Mouse (Mus musculus) embryonic facial prominence, embryonic 10.5 days (tissue): Measurements from ENCODE around the gene Calml3. TPM values are rescaled to one million over a fixed set of nuclear protein-coding genes. Genes with fewer than 3 reads are reported as not detected.

ENCODE experiments used
- DNase-seq: peaks from one replicate; pipeline ENCODE4 v3.0.0-alpha.2; 2017; ENCODE audit warnings: low spot score
- H3K27ac ChIP-seq: fragments of 300-500 bp; sonication (generic); replicated peaks from 2 replicates; pipeline ENCODE4 v1.5.1; 2016; ENCODE audit warnings: mild to moderate bottlenecking
- H3K27me3 ChIP-seq: fragments of 300-500 bp; sonication (generic); replicated peaks from 2 replicates; pipeline ENCODE4 v1.6.1; 2016; ENCODE audit warnings: low read depth, mild to moderate bottlenecking; ENCODE audit not compliant: poor library complexity, severe bottlenecking
- H3K36me3 ChIP-seq: fragments of 300-500 bp; sonication (generic); replicated peaks from 2 replicates; pipeline ENCODE4 v1.6.1; 2016; ENCODE audit warnings: mild to moderate bottlenecking, moderate library complexity
- H3K4me1 ChIP-seq: fragments of 300-500 bp; sonication (generic); 2 replicates; pipeline ENCODE4 v1.6.1; 2016
- H3K4me3 ChIP-seq: fragments of 300-500 bp; sonication (generic); 2 replicates; pipeline ENCODE4 v1.5.1; 2016; ENCODE audit warnings: mild to moderate bottlenecking, moderate library complexity
- H3K9me3 ChIP-seq: fragments of 300-500 bp; sonication (generic); 2 replicates; pipeline ENCODE4 v1.6.1; 2016; ENCODE audit warnings: mild to moderate bottlenecking
- WGBS: fragments of 180-500 bp; shearing (Covaris S2); methylation state at CpG from one replicate; pipeline ENCODE4 v1.1.7; 2016; 5-methylcytosine and 5-hydroxymethylcytosine counted together
- polyA plus RNA-seq: library from polyadenylated mRNA; unstranded; fragments of >200 nt; fragmentation: Nextera tagmentation; extraction: Ambion mirVana; gene quantifications from 2 replicates; pipeline ENCODE4 v1.2.1, GENCODE M21; 2016

The Calml3 gene
- polyA plus RNA-seq, 1 experiment from 2014 or later, result not detected

- DNase-seq, result no peak
- no peaks in the 10 kb centered on the region for H3K36me3 ChIP-seq
- H3K4me3 ChIP-seq, result no peak overlapping the region
- H3K27ac ChIP-seq, result no peak overlapping the region
- H3K9me3 ChIP-seq, result peaks cover 4% of the 10 kb centered on the region; the same call in 1 of the 2 replicates
- 87% methylated on average over 5 of the region's 5 CpGs for WGBS
- H3K4me1 ChIP-seq, result peaks cover 10% of the 10 kb centered on the region; the same call in 1 of the 2 replicates
- no peaks in the 10 kb centered on the region for H3K27me3 ChIP-seq
Measured at GRCm38 (mm10) chr13:3805638-3806037, 1.5 kb upstream of the Calml3 start.

- Histone ChIP-seq H3K4me3 (no peak overlapping the region), H3K36me3 (no peaks in the 10 kb centered on the region), H3K9me3 (no peaks in the 10 kb centered on the region), H3K27me3 (no peaks in the 10 kb centered on the region), H3K4me1 (peaks cover 10% of the 10 kb centered on the region; the same call in 1 of the 2 replicates), H3K27ac (no peak overlapping the region)
- 69% methylated on average over 2 of the region's 2 CpGs for WGBS
- DNase-seq, result no peak
Measured at GRCm38 (mm10) chr13:3805132-3805531, 1.0 kb upstream of the Calml3 start.

GRCm38 (mm10) chr13:3799386-3799785 is 4.7 kb downstream of the Calml3 start:
- Histone ChIP-seq H3K9me3 (no peaks in the 10 kb centered on the region), H3K27me3 (no peaks in the 10 kb centered on the region), H3K4me1 (peaks cover 6% of the 10 kb centered on the region; the same call in 1 of the 2 replicates), H3K36me3 (no peaks in the 10 kb centered on the region), H3K4me3 (no peak overlapping the region), H3K27ac (no peak overlapping the region)
- WGBS, result 72% methylated on average over 3 of the region's 3 CpGs
- DNase-seq, result no peak

- Histone ChIP-seq H3K36me3 (no peaks in the 10 kb centered on the region), H3K9me3 (no peaks in the 10 kb centered on the region), H3K27me3 (no peaks in the 10 kb centered on the region), H3K27ac (no peak overlapping the region), H3K4me3 (no peak overlapping the region), H3K4me1 (peaks cover 3% of the 10 kb centered on the region; the same call in 1 of the 2 replicates)
- DNase-seq, result no peak
Measured at GRCm38 (mm10) chr13:3798751-3799150, 5.4 kb downstream of the Calml3 start.

- 87% methylated on average over 4 of the region's 4 CpGs for WGBS
- Histone ChIP-seq H3K4me3 (no peak overlapping the region), H3K9me3 (no peaks in the 10 kb centered on the region)
Measured at GRCm38 (mm10) chr13:3796649-3797048, 7.5 kb downstream of the Calml3 start.

GRCm38 (mm10) chr13:3789531-3789930 is 14.6 kb downstream of the Calml3 start:
- no peak overlapping the region for H3K4me3 ChIP-seq
- no peak for DNase-seq
- peaks cover 14% of the 10 kb centered on the region for H3K4me1 ChIP-seq
- no peaks in the 10 kb centered on the region for H3K36me3 ChIP-seq
- no peaks in the 10 kb centered on the region for H3K9me3 ChIP-seq
- 80% methylated on average over 2 of the region's 2 CpGs for WGBS
- no peak overlapping the region for H3K27ac ChIP-seq
- no peaks in the 10 kb centered on the region for H3K27me3 ChIP-seq

More at GRCm38 (mm10) chr13:3796649-3797048, 7.5 kb downstream of the Calml3 start:
- no peak for DNase-seq
- Histone ChIP-seq H3K36me3 (no peaks in the 10 kb centered on the region), H3K27me3 (no peaks in the 10 kb centered on the region), H3K27ac (no peak overlapping the region), H3K4me1 (peaks cover 11% of the 10 kb centered on the region)

- Histone ChIP-seq H3K4me3 (no peak overlapping the region), H3K9me3 (no peaks in the 10 kb centered on the region), H3K4me1 (peaks cover 14% of the 10 kb centered on the region), H3K36me3 (no peaks in the 10 kb centered on the region), H3K27me3 (no peaks in the 10 kb centered on the region), H3K27ac (no peak overlapping the region)
- WGBS, result 77% methylated on average over 2 of the region's 2 CpGs
- no peak for DNase-seq
Measured at GRCm38 (mm10) chr13:3788588-3788987, 15.5 kb downstream of the Calml3 start.

GRCm38 (mm10) chr13:3787644-3788043 is 16.5 kb downstream of the Calml3 start:
- Histone ChIP-seq H3K36me3 (no peaks in the 10 kb centered on the region), H3K4me1 (peaks cover 16% of the 10 kb centered on the region), H3K9me3 (no peaks in the 10 kb centered on the region), H3K27me3 (no peaks in the 10 kb centered on the region), H3K4me3 (no peak overlapping the region), H3K27ac (no peak overlapping the region)
- DNase-seq, result no peak
- 90% methylated on average over 3 of the region's 3 CpGs for WGBS

GRCm38 (mm10) chr13:3787102-3787501 is 17.0 kb downstream of the Calml3 start:
- Histone ChIP-seq H3K36me3 (no peaks in the 10 kb centered on the region), H3K27me3 (no peaks in the 10 kb centered on the region), H3K9me3 (no peaks in the 10 kb centered on the region), H3K4me3 (no peak overlapping the region), H3K27ac (no peak overlapping the region), H3K4me1 (peaks cover 15% of the 10 kb centered on the region)
- peak; percentile 21 for DNase-seq
- 54% methylated on average over 4 of the region's 4 CpGs for WGBS

GRCm38 (mm10) chr13:3783621-3784020 is 20.5 kb downstream of the Calml3 start:
- Histone ChIP-seq H3K4me1 (peaks cover 11% of the 10 kb centered on the region; the same call in 1 of the 2 replicates), H3K27ac (no peak overlapping the region), H3K9me3 (no peaks in the 10 kb centered on the region), H3K36me3 (no peaks in the 10 kb centered on the region), H3K27me3 (no peaks in the 10 kb centered on the region), H3K4me3 (no peak overlapping the region)
- DNase-seq, result no peak
- WGBS, result 78% methylated on average over 2 of the region's 2 CpGs

- H3K27ac ChIP-seq, result no peak overlapping the region
- DNase-seq, result no peak
Measured at GRCm38 (mm10) chr13:3782499-3782898, 21.6 kb downstream of the Calml3 start.

GRCm38 (mm10) chr13:3779575-3780226 is 24.4 kb downstream of the Calml3 start:
- 86% methylated on average over 8 of the region's 8 CpGs for WGBS
- Histone ChIP-seq H3K9me3 (no peaks in the 10 kb centered on the region), H3K27ac (no peak overlapping the region), H3K36me3 (no peaks in the 10 kb centered on the region), H3K4me1 (peaks cover 7% of the 10 kb centered on the region; the same call in 1 of the 2 replicates), H3K27me3 (no peaks in the 10 kb centered on the region), H3K4me3 (no peak overlapping the region)
- no peak for DNase-seq

More at GRCm38 (mm10) chr13:3782499-3782898, 21.6 kb downstream of the Calml3 start:
- H3K36me3 ChIP-seq, result no peaks in the 10 kb centered on the region
- 39% methylated on average over 2 of the region's 2 CpGs for WGBS
- no peaks in the 10 kb centered on the region for H3K9me3 ChIP-seq
- no peak overlapping the region for H3K4me3 ChIP-seq
- no peaks in the 10 kb centered on the region for H3K27me3 ChIP-seq
- H3K4me1 ChIP-seq, result peaks cover 11% of the 10 kb centered on the region; the same call in 1 of the 2 replicates

GRCm38 (mm10) chr13:3778591-3779364 is 25.3 kb downstream of the Calml3 start:
- Histone ChIP-seq H3K27me3 (no peaks in the 10 kb centered on the region), H3K9me3 (no peaks in the 10 kb centered on the region), H3K4me1 (peaks cover 7% of the 10 kb centered on the region; the same call in 1 of the 2 replicates), H3K36me3 (no peaks in the 10 kb centered on the region), H3K4me3 (no peak overlapping the region), H3K27ac (no peak overlapping the region)
- WGBS, result 87% methylated on average over 4 of the region's 4 CpGs
- no peak for DNase-seq
